Mouse (Mus musculus) CH12.LX (cell line): ENCODE measurements around the gene Eef2k. TPM values are rescaled to one million over a fixed set of nuclear protein-coding genes. Genes with fewer than 3 reads are reported as not detected.

Experiments used
- DNase-seq: peaks from one replicate; pipeline ENCODE4 v3.0.0-alpha.2; 2013; ENCODE audit errors: extremely low read depth
- H3K27ac ChIP-seq: 2 replicates; pipeline ENCODE4 v1.5.1; 2012; ENCODE audit warnings: low read depth, mild to moderate bottlenecking, control low read depth, moderate library complexity; ENCODE audit not compliant: insufficient read depth
- H3K27me3 ChIP-seq: replicated peaks from 2 replicates; pipeline ENCODE3; 2012; ENCODE audit warnings: inconsistent platforms
- H3K36me3 ChIP-seq, 2 experiments: replicated peaks in 1 of 2; 2 replicates each; pipeline versions ENCODE3 to v1.6.1; 2012; ENCODE audit warnings: inconsistent platforms in 1 of 2, low read length in 1 of 2, mild to moderate bottlenecking in 1 of 2, mixed read lengths in 1 of 2, moderate library complexity in 1 of 2; ENCODE audit not compliant: control insufficient read depth in 1 of 2, insufficient read depth in 1 of 2
- H3K4me1 ChIP-seq, 2 experiments: 2 replicates each; pipeline ENCODE4 v1.6.1; 2012; ENCODE audit warnings: inconsistent platforms in 1 of 2, moderate library complexity in 1 of 2; ENCODE audit not compliant: insufficient read depth in 2 of 2, control insufficient read depth in 1 of 2
- H3K4me2 ChIP-seq: 2 replicates; pipeline ENCODE4 v1.6.1; 2012; ENCODE audit warnings: low read depth, mild to moderate bottlenecking, control low read depth; ENCODE audit not compliant: poor library complexity, insufficient read depth, severe bottlenecking
- H3K4me3 ChIP-seq, 3 experiments: fragments of 150-350 bp in 1 of 3; sonication (generic) in 1 of 3; replicated peaks in 1 of 3; 2 replicates each; pipeline versions ENCODE3 to v1.5.1; 2011 to 2012; ENCODE audit warnings: low read depth in 2 of 3, low read length in 2 of 3, mild to moderate bottlenecking in 2 of 3, moderate library complexity in 2 of 3, control low read depth in 1 of 3, improper control_type of control experiment in 1 of 3, inconsistent platforms in 1 of 3, mixed read lengths in 1 of 3; ENCODE audit not compliant: poor library complexity in 1 of 3
- H3K79me2 ChIP-seq: replicated peaks from 2 replicates; pipeline ENCODE4 v1.6.1; 2012; ENCODE audit warnings: mild to moderate bottlenecking, moderate library complexity; ENCODE audit not compliant: control insufficient read depth, poor library complexity, insufficient read depth, severe bottlenecking; ENCODE audit errors: extremely low read depth
- H3K9ac ChIP-seq: 2 replicates; pipeline ENCODE4 v1.6.1; 2012; ENCODE audit warnings: low read depth, mild to moderate bottlenecking, control low read depth, moderate library complexity; ENCODE audit not compliant: insufficient read depth
- H3K9me3 ChIP-seq: replicated peaks from 2 replicates; pipeline ENCODE3; 2012; ENCODE audit warnings: low read length, inconsistent platforms, mixed read lengths
- BHLHE40 ChIP-seq: IDR thresholded peaks from 2 replicates; pipeline ENCODE4 v1.6.1; 2011; ENCODE audit warnings: mild to moderate bottlenecking, low read depth, low read length, improper control_type of control experiment
- CHD1 ChIP-seq: IDR thresholded peaks from 2 replicates; pipeline ENCODE4 v1.6.1; 2012; ENCODE audit warnings: low read depth, low read length, improper control_type of control experiment, inconsistent platforms
- CHD2 ChIP-seq: IDR thresholded peaks from 2 replicates; pipeline ENCODE4 v1.6.1; 2011; ENCODE audit warnings: low read length, improper control_type of control experiment
- CTCF ChIP-seq, 2 experiments: IDR thresholded peaks in 1 of 2; conservative IDR thresholded peaks in 1 of 2; 2 replicates each; pipeline ENCODE4 v1.5.1; 2011 to 2012; ENCODE audit warnings: low read depth in 2 of 2, low read length in 2 of 2, improper control_type of control experiment in 1 of 2, inconsistent platforms in 1 of 2, mild to moderate bottlenecking in 1 of 2, moderate library complexity in 1 of 2
- E2F4 ChIP-seq: IDR thresholded peaks from 2 replicates; pipeline ENCODE4 v1.6.1; 2011; ENCODE audit warnings: low read depth, low read length, improper control_type of control experiment; ENCODE audit not compliant: insufficient replicate concordance
- ELF1 ChIP-seq: IDR thresholded peaks from 2 replicates; pipeline ENCODE4 v1.6.1; 2014; ENCODE audit warnings: low read depth, mild to moderate bottlenecking, inconsistent platforms, low read length, improper control_type of control experiment
- GABPA ChIP-seq: IDR thresholded peaks from 2 replicates; pipeline ENCODE4 v1.6.1; 2012; ENCODE audit warnings: low read depth, low read length, improper control_type of control experiment, inconsistent platforms; ENCODE audit not compliant: insufficient replicate concordance
- JUN ChIP-seq: IDR thresholded peaks from 2 replicates; pipeline ENCODE4 v1.6.1; 2011; ENCODE audit warnings: low read depth, mild to moderate bottlenecking, low read length, improper control_type of control experiment, moderate library complexity; ENCODE audit not compliant: insufficient read depth
- MAFK ChIP-seq: IDR thresholded peaks from 2 replicates; pipeline ENCODE4 v1.6.1; 2011; ENCODE audit warnings: low read length, improper control_type of control experiment; ENCODE audit not compliant: insufficient replicate concordance
- MAX ChIP-seq: IDR thresholded peaks from 2 replicates; pipeline ENCODE4 v1.6.1; 2011; ENCODE audit warnings: low read length, improper control_type of control experiment
- MXI1 ChIP-seq: IDR thresholded peaks from 2 replicates; pipeline ENCODE4 v1.6.1; 2011; ENCODE audit warnings: mild to moderate bottlenecking, low read depth, low read length, improper control_type of control experiment
- MYC ChIP-seq: IDR thresholded peaks from 2 replicates; pipeline ENCODE4 v1.6.1; 2011; ENCODE audit warnings: low read depth, mild to moderate bottlenecking, improper control_type of control experiment, low read length
- PAX5 ChIP-seq: IDR thresholded peaks from 2 replicates; pipeline ENCODE4 v1.6.1; 2012; ENCODE audit warnings: low read length, inconsistent platforms, mixed read lengths
- POLR2AphosphoS2 ChIP-seq: IDR thresholded peaks from 2 replicates; pipeline ENCODE4 v1.6.1; 2011; ENCODE audit warnings: low read depth, low read length, improper control_type of control experiment
- RAD21 ChIP-seq: IDR thresholded peaks from 2 replicates; pipeline ENCODE4 v1.6.1; 2011; ENCODE audit warnings: low read depth, mild to moderate bottlenecking, low read length, improper control_type of control experiment, moderate library complexity
- SIN3A ChIP-seq: IDR thresholded peaks from 2 replicates; pipeline ENCODE4 v1.6.1; 2012; ENCODE audit warnings: low read length, improper control_type of control experiment, inconsistent platforms
- TBP ChIP-seq: conservative IDR thresholded peaks from 2 replicates; pipeline ENCODE4 v1.6.1; 2011; ENCODE audit warnings: low read depth, low read length, improper control_type of control experiment
- TCF12 ChIP-seq: IDR thresholded peaks from 2 replicates; pipeline ENCODE4 v1.6.1; 2014; ENCODE audit warnings: low read depth, mild to moderate bottlenecking, inconsistent platforms, low read length, improper control_type of control experiment
- USF2 ChIP-seq: conservative IDR thresholded peaks from 2 replicates; pipeline ENCODE4 v1.6.1; 2011; ENCODE audit warnings: low read depth, low read length, improper control_type of control experiment
- ZC3H11A ChIP-seq: IDR thresholded peaks from 2 replicates; pipeline ENCODE4 v1.6.1; 2012; ENCODE audit warnings: low read depth, mild to moderate bottlenecking, inconsistent platforms, low read length, improper control_type of control experiment
- ZKSCAN1 ChIP-seq: IDR thresholded peaks from 2 replicates; pipeline ENCODE4 v1.6.1; 2012; ENCODE audit warnings: low read depth, inconsistent platforms, low read length, improper control_type of control experiment, borderline replicate concordance
- dilution Hi-C: fragments of 300-500 bp; cut with MboI; formaldehyde crosslinking; loops from 2 replicates; pipeline ENCODE4 v1.14.3; 2020; ENCODE audit warnings: low sequenced_read_pairs; ENCODE audit not compliant: extremely low pct_unique_long_range_greater_than_20kb, extremely low pct_ligation_motif_present
- in situ Hi-C: fragments of 300-500 bp; cut with MboI; formaldehyde crosslinking; loops from 3 replicates; pipeline ENCODE4 v1.14.3; 2019; ENCODE audit warnings: low sequenced_read_pairs, low pct_ligation_motif_present, low pct_unique_long_range_greater_than_20kb, mixed read lengths
- polyA plus RNA-seq: library from polyadenylated mRNA; unstranded; fragments of >175 nt; gene quantifications from 2 replicates; pipeline ENCODE4 v1.2.1, GENCODE M21; 2012; ENCODE audit warnings: low read depth; ENCODE audit not compliant: insufficient read length
- total RNA-seq, 2 experiments: library from RNA; depleted of rRNA; stranded (reverse); fragments of 300-350 nt in 1 of 2; fragments of >200 nt in 1 of 2; gene quantifications; 2 replicates each; pipeline ENCODE4 v1.2.3; 2012 to 2014

Eef2k gene
- total and polyA plus RNA-seq, 3 experiments: 5.5 to 13.9 (median 13.7) TPM

DNA sequence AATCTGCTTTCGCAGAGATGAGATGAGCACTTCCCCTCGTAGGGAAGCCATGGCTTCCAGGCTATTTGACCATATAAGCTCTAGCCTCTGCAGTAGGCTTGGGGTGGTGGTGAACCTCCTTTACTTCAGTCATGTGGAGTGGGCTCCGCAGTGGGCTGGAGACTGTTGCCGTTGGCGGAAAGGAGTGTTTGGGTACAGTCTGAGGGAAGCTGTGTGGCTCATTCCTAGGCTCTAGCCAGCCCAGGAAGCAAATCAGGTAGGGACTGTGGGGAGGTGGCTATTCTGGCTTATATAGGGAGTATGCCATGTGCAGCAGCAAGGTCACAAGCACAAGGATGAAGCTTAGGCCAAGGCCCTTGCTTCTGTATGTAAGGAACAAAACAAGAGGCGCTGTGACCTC lies 98.6 kb downstream of the Eef2k start:
- dilution Hi-C loops (no loop called here), in situ Hi-C loops (no loop called here)
- no peaks in the 10 kb centered on the region for H3K27me3 ChIP-seq
- no peak overlapping the region for H3K9ac ChIP-seq
- no peak for DNase-seq
- TF ChIP-seq SIN3A: no peak
- TF ChIP-seq USF2: no peak
- no peak for TF ChIP-seq POLR2AphosphoS2
- TF ChIP-seq TBP: no peak
- no peak for TF ChIP-seq MAX
- no peak for TF ChIP-seq ELF1
- TF ChIP-seq CHD2: no peak
- no peak for TF ChIP-seq CTCF (conservative IDR thresholded peaks at IDR 0.05 in 1 of 2, IDR thresholded peaks at IDR 0.05 in 1 of 2; ENCODE audit: low read depth in 2 of 2, low read length in 2 of 2)
- TF ChIP-seq JUN: no peak
- no peak for TF ChIP-seq BHLHE40
- TF ChIP-seq TCF12: no peak
- TF ChIP-seq GABPA: no peak
- TF ChIP-seq MXI1: no peak
- TF ChIP-seq ZKSCAN1: no peak
- no peak for TF ChIP-seq CHD1
- no peak for TF ChIP-seq RAD21
- no peak overlapping the region for H3K4me2 ChIP-seq
- no peaks in the 10 kb centered on the region for H3K9me3 ChIP-seq
- no peak overlapping the region for H3K4me3 ChIP-seq
- H3K36me3 ChIP-seq: peaks cover 76 to 98% of the 10 kb centered on the region in 2 experiments
- H3K27ac ChIP-seq: no peak overlapping the region
- no peaks in the 10 kb centered on the region for H3K79me2 ChIP-seq
- H3K4me1 ChIP-seq: no peaks in the 10 kb centered on the region

DNA sequence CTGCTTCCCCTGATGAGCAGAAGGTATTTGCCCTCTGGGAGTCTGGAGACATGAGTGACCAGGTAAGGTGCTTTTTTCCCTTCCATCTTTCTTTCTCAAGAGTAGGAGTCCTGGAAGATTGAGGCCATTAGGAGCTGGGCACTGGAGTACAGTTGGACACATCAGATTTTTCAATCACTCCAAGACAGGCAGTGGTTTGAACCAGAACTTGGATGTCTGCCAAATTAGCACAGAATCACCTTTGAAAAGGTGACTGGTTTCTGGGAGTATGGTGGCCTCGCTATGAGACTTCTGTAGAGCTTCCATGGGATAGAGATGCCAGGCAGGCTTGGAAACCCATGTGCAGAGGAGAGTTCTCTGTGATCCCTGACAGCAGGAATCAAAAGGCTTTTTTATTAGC lies 99.9 kb downstream of the Eef2k start:
- in situ Hi-C loops (no loop called here), dilution Hi-C loops (no loop called here)
- Histone ChIP-seq H3K4me3 (no peak overlapping the region), H3K4me2 (no peak overlapping the region), H3K27ac (no peak overlapping the region), H3K27me3 (no peaks in the 10 kb centered on the region), H3K4me1 (no peaks in the 10 kb centered on the region), H3K36me3 (peaks cover 70 to 92% of the 10 kb centered on the region in 2 experiments), H3K9ac (no peak overlapping the region), H3K9me3 (no peaks in the 10 kb centered on the region), H3K79me2 (no peaks in the 10 kb centered on the region)
- DNase-seq: no peak
- TF ChIP-seq PAX5 (no peak), USF2 (no peak), ZC3H11A (no peak), MAFK (no peak), E2F4 (no peak), POLR2AphosphoS2 (no peak), SIN3A (no peak), MYC (no peak), RAD21 (no peak)
